Mouse (Mus musculus) T-helper 17 cell (primary cell): ENCODE results near the gene Alpl.

Experiments
- in situ Hi-C, 2 experiments: fragments of 300-600 bp; cut with MboI, MseI; formaldehyde crosslinking; loops; 1 replicate in 1 of 2; 2 replicates in 1 of 2; pipeline ENCODE4 v1.15.1; 2025; ENCODE audit warnings: high pct_unique_total_duplicates in 2 of 2

The Alpl gene

DNA sequence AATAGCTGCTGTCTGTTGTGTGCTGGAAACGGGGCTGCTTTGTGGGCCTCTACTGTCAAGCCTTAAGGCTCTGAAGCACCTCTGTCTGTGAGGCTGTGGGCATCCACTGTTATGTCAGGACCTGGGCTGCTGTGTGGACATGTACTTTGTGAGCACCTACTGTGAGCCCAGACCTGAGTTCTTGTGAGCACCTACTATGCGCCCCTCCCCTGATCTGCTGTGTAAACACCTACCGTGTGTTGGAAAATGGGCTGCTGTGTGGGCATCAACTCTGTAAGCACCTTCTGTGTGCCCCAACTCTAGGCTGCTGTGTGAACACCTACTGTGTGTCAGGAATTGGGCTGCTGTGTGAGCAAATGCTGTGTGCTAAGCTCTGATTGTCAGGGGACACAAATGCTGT, 74.0 kb downstream of the Alpl start:
- in situ Hi-C loops, result no loop called here

GRCm38 (mm10) chr4:137721563-137721962, 74.6 kb downstream of the Alpl start:
- in situ Hi-C loops, result no loop called here

DNA sequence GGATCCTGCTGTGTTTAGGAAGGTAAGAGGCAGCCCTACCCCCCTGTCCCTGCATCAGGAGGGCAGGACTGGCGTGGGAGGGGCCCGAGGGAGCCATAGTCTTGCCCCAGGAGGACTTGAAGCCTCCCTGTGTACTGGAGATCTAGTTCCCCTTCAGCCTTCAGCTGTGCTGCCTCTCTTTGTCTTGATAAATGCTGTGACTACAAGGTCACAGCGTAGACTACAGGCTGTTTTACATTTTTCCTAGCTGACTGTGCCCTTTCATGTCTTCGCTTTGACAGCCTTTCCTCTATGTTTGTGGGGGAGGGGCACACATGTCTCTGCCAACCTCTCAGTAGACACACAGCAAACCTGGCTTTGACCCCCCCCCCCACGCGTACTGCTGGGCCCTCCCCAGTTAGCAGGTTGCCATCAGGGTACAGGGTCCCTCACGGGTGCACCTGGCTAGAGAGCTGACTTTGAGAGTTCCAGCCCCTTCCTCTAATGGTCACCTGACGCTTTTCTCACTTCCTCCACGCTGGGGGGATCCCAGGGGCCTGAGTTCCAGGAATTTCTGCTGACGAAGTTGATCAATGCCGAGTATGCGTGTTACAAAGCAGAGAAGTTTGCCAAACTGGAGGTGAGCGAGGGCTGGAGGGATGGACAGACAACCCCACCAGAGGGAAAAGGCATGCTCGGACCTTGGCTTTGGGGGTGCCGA, 76.7 kb downstream of the Alpl start:
- in situ Hi-C loops, result no loop called here

- in situ Hi-C loops, result no loop called here
Observed at GRCm38 (mm10) chr4:137717671-137718070, 78.5 kb downstream of the Alpl start.

DNA sequence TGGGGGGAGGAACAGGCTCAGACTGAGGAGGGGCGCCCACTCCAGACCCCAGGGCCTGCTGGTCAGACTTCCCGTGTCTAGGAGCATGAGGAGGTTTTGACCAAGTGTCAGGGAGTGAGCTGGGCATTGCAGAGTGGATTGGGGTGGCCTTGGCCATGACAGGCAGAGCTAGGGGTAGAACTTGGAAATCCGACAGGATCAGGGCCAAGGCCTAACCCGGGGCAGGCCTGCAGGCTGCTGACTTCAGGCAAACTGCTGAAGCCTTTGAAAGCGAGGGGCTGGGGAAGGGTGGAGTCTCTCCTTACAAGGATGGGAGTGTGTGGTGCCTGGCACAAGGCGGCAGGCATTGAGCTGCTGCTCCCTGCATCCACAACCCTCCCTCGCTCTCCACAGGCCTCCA, 79.2 kb downstream of the Alpl start:
- in situ Hi-C loops, result no loop called here

GRCm38 (mm10) chr4:137714020-137714624, 82.1 kb downstream of the Alpl start:
- in situ Hi-C loops, result no loop called here

DNA sequence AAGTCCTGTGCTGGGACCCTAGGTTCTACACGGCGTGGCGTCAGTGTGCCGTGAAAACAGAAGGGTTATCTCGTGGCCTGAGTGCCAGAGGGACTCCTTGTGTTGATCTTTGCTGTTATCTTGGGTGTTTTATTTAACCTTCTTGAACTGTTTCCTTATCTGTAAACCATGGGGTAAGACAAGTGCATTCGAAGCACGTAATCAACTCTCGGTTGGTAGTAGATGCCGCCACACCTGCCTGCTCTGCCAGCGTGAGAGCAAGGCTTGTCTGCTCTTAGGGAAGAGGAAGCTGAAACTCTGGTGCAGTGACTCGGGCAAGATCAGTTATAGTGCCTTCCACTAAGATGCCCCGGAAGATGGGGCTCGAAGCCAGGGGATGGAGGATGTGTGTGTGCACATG, 83.2 kb downstream of the Alpl start:
- in situ Hi-C loops, result no loop called here

DNA sequence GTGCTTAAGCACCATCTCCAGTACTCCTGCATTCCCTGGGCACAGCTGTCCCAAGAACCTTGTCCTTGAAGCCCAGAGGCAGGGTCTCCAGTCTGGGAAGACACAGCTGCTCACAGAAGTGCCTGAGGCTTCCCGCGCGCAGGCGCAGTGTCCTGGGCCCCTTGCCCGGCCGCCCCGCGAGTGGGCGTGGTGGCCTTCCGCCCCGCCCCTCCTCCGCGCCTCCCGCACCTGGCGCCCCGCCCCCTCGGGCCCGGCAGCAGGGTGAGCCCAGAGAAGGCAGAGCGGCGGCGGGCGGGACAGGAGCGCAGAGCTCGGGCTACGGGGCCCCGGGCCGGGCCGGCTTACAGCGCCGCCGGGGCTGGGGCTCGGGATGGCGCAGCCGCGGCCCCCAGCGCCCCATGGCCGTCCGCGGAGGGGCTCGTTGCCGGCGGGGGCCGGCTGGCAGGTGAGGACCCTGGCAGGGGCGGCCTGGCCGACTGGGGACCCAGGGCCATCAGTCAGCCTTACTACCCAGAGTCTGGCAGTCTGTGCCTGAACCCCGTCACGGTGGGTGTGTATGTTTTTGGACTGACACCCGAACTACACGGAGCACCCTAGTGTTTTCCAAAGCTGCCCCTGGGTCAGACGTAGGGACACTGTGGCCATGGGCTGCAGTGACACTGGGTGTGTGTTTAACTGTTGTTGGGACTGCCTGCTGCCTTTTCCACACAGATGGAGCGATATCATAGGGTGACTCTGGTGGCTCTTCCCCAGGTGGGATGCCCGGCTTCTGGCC, 88.8 kb downstream of the Alpl start:
- in situ Hi-C loops, result no loop called here

DNA sequence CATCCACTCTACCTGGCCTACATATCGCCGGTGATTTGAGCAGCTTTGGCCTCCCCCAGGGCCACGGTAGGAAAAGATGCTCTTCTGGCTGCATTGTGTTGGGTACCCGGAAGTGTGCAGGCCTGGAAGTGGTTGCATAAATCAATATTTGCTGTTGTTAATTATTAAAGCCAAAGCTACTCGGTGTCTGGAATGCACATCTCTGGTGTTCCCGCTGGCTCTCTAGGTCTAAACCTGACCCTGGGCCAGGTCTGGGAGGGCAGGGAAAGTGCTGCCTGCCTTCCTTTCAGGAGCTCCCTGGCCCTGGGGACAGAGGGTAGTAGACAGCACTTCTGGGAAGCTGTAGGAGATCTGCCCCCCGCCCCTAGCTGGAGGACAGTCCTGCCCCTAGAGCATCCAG, 89.7 kb downstream of the Alpl start:
- in situ Hi-C loops, result no loop called here

GRCm38 (mm10) chr4:137705379-137705778, 90.8 kb downstream of the Alpl start:
- in situ Hi-C loops, result no loop called here

DNA sequence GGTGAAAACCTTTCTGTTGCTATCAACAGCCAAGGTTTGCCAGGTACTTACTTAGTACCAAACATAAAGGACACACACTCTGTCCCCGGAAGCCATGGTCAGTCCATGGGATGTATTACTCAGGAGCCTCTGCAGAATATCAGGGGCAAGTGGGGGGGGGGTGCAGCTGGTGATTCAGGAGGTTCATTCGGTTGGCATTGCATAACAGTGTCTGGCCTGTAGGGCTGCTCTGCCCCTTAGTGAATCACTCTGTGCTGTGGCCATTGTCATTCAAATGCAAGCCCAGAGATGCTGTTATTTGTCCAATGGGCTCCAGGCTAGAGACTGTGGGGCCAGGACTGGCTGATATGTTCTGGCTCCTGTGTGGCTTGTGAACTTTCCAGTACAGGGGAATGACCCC, 91.6 kb downstream of the Alpl start:
- in situ Hi-C loops, result no loop called here

- in situ Hi-C loops, result no loop called here
Observed at GRCm38 (mm10) chr4:137703077-137703476, 93.1 kb downstream of the Alpl start.

GRCm38 (mm10) chr4:137700960-137701359, 95.2 kb downstream of the Alpl start:
- in situ Hi-C loops, result no loop called here

DNA sequence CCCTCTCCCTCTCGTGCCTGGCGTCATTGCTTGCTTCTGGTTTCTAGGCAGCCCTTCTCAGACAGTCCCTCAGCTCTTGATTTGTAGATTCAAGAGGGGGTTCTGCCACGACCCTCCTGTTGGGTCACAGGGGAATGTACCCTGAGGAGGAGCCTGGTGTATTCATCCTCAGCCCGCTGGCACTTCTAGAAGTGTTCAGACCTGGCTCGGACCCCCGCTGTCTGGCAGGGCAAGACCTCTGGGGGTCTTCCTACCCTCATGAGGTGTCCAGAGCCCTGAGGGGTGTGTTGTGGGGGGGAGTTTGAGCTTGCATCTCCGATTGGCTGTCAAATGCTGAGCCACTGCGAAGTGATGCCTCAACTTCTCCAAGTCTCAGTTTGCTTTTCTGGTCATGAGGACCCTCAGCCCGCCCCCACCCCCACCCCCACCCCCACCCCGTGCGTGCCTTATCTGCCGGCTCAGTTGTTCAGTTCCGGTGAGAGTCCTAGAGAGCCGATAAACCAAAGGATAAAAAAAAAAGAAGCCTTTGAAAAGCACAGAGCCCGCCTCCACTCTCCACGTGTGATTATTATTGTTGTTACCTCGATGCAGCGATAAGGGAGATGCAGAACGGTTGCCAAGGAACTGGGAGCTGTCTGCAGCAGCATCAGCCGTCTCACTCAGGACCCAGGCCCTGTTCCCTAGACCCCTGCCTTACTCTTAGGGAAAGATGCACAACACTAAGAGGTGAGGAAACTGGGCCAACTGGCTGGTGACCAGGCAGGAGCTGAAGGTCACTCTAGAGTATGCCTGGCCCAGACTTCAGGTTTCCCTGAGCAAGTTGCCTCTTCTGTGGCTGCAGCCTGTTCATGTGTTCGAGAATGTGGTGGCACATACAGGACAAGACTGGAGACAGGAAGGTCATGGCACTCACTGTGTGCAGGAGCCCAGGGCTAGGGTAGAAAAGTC, 96.6 kb downstream of the Alpl start:
- in situ Hi-C loops, result no loop called here

GRCm38 (mm10) chr4:137698076-137698985, 97.9 kb downstream of the Alpl start:
- in situ Hi-C loops, result no loop called here

GRCm38 (mm10) chr4:137697156-137697885, 98.9 kb downstream of the Alpl start:
- in situ Hi-C loops, result no loop called here

GRCm38 (mm10) chr4:137695900-137696299, 100.3 kb downstream of the Alpl start:
- in situ Hi-C loops, result no loop called here

GRCm38 (mm10) chr4:137695300-137695699, 100.9 kb downstream of the Alpl start:
- in situ Hi-C loops, result no loop called here

DNA sequence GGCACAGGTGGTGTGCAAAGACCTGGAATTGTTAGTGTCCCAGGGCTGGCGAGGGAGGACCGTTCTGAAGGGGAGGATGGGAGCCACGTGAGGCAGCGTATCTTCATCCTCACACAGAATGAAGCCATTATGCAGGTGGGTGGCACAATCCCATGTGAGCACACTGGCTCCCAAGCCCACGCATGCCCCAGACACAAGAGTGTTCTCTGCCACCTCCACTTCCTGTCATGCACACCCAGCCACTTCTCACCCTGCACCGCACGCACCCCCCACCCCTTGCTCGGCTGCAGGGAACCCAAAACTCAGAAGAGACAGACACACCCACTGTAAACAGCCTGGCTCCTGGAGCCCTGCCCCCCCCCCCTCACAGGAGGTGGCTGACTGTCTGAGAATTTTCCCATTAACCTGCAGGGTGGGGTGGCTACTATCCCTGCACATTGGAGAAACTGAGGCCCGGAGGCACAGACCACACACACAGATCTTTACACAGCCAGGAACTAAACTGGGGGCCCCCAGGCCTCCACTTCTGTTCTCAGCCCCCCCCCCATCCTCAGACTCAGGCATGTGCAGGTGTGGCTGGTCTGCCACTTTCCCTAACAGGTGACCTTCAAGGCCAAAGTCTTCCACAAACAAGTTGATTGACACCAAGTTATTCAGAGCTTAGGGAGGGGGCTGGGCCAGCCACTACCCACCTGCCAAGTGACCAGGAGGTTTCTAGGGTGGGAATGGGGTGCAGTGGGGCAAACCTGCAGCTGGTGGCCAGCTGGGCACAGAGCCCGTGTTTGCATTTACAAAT, 103.9 kb downstream of the Alpl start:
- in situ Hi-C loops, result no loop called here
